Mouse (Mus musculus) CH12F3 (cell line): Measurements from ENCODE around the gene Dnm2.
"Not testable (repeated sequence)": the region's sequence is repeated elsewhere in the genome, so short reads cannot be mapped to it uniquely, and the experiment has no call there.

Experiments used
- in situ Hi-C: fragments of 300-500 bp; cut with MboI; formaldehyde crosslinking; loops from 2 replicates; pipeline ENCODE4 v1.14.3; 2020; ENCODE audit warnings: low sequenced_read_pairs

Gene Dnm2

DNA sequence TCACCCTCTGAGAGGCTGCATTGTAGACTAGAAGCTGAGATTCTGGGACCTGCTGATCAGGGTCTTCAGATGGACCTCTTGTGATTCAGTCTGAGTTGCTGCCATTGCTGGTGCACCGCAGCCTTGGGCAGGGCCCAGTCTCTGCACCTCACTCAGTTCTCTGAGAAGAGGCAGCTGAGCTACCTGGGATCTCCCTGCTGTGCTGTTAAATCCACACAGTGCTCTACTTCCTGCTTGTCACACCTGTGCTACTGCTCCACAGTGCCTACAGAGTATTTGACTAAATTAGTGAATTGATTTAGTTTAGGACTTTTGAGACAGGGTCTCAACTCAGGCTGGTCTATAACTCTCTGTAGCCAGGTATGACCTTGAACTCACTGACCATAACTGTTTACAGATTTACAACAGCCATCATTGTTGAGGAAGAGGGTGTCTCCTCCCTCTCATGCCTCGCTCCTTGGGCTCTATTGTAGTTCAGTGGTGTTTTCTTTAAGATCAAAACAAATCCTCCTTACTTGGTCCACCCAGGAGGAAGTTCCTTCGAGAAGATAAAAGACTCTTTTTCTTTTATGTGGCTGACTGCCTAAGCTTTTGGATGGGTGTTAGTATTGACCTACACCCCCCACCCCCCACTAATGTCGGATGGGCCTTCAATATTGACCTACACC lies 30.5 kb downstream of the Dnm2 start:
- in situ Hi-C loops = no loop called here

GRCm38 (mm10) chr9:21456246-21456929 lies 31.7 kb downstream of the Dnm2 start:
- in situ Hi-C loops = no loop called here

GRCm38 (mm10) chr9:21456930-21457634 lies 32.4 kb downstream of the Dnm2 start:
- in situ Hi-C loops = no loop called here

DNA sequence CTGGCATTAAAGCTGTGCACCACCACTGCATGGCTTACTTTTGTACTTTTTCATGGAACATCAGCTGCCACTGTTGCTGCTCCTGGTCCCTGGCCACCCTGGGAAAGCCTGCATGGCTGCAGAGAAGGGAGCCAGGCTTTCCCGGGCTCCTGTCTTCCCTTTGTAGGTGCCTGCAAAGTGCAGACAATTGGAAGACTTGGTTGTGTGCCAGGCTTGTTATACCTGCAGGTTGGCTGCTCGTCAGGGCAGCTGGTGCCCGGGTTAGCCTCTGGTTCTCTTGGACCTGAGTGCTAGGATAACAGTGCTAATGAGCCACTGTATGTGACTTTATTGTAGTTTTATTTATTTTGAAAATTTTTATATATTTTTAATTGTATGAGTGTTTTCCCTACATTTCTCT lies 34.1 kb downstream of the Dnm2 start:
- in situ Hi-C loops = no loop called here

GRCm38 (mm10) chr9:21460400-21460940 lies 35.8 kb downstream of the Dnm2 start:
- in situ Hi-C loops = no loop called here

GRCm38 (mm10) chr9:21463138-21463590 lies 38.5 kb downstream of the Dnm2 start:
- in situ Hi-C loops = no loop called here

- in situ Hi-C loops = no loop called here
These were observed 39.3 kb downstream of the Dnm2 start for GRCm38 (mm10) chr9:21463766-21464564.

GRCm38 (mm10) chr9:21464565-21464928 lies 39.8 kb downstream of the Dnm2 start:
- in situ Hi-C loops = not testable (repeated sequence)

DNA sequence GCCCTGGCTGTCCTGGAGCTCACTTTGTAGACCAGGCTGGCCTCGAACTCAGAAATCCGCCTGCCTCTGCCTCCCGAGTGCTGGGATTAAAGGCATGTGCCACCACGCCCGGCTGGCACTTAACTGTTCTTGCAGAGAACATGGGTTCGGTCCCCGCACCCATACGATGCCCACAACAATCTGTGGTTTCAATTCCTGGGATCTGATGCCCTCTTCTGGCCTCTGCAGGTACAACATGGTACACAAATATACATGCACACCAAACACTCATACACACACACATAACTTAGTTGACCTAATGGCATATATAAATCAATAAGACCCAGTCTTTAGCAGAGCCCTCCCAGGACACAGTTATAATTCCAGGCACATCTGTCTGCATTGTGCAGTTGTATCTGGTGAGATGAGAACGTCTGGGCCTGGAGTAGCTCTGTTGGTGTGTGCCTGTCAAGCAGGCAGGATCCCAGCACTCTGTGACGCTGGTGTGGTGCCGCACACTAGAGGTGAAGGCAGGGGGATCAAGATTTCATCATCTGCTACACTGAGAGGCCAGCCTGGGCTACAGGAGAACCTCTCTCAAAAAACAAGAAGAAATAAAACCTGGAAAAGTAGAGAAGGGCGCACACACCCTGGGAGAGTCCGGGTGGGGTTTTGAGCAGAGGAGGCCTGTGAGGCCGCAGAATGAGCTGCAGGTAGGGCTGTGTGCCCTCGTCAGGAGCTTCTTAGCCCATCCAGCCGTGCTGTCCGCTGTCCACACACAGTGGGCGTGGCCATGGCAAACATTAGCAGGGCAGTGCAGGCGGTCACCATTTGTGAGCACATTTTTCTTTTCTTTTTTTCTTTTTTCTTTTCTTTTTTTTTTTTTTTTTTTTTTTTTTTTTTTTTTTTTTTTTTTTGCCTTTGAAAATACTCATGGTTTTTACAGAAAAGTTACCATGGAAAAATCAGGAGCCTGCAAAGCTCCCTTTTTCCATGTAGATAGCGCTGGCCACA lies 44.6 kb downstream of the Dnm2 start:
- in situ Hi-C loops = no loop called here

DNA sequence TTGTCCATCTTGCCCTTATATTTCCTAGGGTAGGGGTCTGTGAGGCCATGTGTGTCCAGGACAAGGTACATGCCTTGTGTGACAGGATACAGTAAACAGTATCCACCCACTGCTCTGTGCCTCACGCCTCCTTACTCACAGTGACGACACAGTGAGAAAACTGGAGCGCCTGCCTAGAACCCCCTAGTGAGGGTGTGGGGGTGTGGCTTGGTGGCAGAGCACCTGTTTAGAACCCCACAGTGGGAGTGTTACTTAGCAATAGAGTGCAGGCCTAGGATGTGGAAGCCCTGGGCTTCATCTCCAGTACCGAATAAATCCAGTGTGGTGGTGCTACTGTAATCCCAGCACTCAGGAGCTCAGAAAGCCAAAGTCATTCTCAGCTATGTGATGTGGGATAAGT lies 48.2 kb downstream of the Dnm2 start:
- in situ Hi-C loops = no loop called here

- in situ Hi-C loops = no loop called here
These were observed 53.0 kb downstream of the Dnm2 start for GRCm38 (mm10) chr9:21477707-21478106.

GRCm38 (mm10) chr9:21484065-21484464 lies 59.4 kb downstream of the Dnm2 start:
- in situ Hi-C loops = no loop called here

- in situ Hi-C loops = not testable (repeated sequence)
These were observed 63.5 kb downstream of the Dnm2 start for GRCm38 (mm10) chr9:21488246-21488645.

- in situ Hi-C loops = no loop called here
These were observed 66.0 kb downstream of the Dnm2 start for GRCm38 (mm10) chr9:21490696-21491095.

- in situ Hi-C loops = no loop called here
These were observed 69.2 kb downstream of the Dnm2 start for GRCm38 (mm10) chr9:21493907-21494306.

- in situ Hi-C loops = no loop called here
These were observed 70.0 kb downstream of the Dnm2 start for GRCm38 (mm10) chr9:21494726-21495125.

DNA sequence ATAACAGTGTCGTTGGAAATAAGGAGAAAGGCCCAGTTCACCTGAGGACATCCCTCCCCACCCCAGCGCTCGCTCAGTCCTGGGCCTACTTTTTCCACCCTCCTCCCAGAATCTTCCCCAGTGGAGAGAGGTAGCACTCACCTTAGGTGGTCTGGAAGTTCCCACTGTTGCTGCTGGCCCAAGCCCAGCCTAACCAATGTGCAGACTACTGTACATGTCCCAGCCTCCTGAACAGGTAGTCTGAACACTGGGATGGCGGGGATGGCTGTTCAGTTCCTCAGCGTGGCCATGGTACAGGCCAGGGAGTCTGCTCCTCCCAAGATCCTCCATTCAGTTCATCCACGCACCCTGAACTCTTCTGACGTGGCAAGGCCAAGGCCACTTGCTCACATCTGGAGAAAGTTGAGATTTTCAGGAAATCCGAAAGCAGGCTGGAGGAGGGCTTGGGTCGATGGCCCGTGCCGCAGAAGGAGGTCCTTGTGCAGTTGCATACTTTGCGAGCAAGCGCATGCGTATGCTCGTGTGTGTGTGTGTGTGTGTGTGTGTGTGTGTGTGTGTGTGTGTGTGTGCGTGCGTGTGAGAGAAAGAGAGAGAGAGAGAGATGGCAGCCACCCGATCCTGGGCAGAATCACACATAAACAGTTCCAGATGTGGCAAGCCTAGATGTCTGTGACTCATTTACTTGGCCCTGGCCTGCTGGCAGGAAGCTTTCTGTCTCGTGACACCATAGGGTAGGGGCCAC lies 71.8 kb downstream of the Dnm2 start:
- in situ Hi-C loops = no loop called here

DNA sequence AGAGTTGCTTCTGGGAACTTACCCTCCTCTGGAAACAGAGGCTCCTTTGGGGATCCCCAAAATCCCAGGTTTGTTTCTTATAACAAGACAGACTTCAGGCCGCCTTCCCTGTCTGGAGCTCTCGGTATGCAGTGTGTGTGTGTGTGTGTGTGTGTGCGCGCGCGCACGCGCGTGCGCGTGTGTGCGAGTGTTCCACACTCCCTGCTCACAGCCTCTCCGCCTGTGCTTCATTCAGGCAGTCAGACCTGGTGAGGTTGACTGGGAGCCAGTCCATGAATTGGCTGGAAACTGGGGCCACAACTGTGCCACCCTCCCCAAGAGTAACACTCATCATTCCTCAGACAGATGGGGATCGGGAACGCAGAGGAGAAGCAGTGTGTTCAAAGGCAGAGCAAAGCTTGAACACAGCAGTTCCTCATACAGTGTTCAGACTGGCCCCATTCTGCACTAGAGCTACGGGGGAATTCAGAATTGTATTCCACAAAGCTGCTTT lies 72.4 kb downstream of the Dnm2 start:
- in situ Hi-C loops = no loop called here

DNA sequence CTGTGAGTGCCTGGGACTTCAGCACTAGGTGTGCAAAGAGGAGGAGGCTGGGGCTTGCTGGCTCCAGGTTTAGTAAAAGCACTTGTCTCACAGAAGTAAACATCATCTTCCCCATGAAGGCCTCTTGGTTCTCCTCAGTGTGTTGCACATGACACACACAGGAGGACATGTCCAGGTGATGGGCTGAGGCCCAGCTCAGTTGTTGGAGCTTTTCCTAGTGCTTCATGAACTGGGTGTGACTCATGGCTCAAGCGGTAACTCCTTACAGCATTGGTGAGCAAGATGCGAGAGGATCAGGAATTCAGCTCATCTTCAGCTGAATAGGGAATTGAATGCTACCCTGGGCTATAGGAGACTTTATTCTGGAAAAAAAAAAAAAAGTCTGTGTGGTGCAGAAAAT lies 73.0 kb downstream of the Dnm2 start:
- in situ Hi-C loops = no loop called here
